ENCODE assay signal across 9 mouse cellular contexts in the genomic region with DNA sequence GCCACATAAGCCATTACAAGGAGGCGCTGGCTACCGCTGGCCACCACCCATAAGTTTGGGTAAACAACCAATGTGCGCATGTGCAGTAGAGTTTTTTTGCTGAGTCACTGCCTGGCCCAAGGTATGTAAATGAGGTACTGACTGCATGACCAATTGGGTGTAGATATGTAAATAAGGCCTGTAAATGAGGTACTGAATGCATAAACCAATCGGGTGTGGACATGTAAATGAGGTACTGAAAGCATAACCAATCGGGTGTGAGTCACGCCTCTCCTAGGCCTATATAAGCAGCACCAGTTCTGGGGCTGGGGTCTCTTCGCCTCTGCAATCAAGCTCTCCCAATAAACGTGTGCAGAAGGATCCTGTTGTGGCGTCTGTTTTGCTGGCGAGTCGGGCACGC. TPM values are rescaled to one million over a fixed set of nuclear protein-coding genes. Genes with fewer than 3 reads are reported as not detected.
"Had no signal": no experiment of that assay in that cellular context is flagged by ENCODE, and none has a peak within 500 bp of the region (broad histone marks: within the 10 kb centered on the region; RNA-seq: fewer than 3 reads in every experiment).

No protein-coding gene starts in this region.

RNA-seq across cellular contexts. Expression of gene Zfp566, which starts 27.6 kb away (rescaled TPM):
- total RNA-seq: monocyte, adult 5-6 weeks had no signal

RNA-seq across cellular contexts. Expression of gene Gm26920, which starts 27.7 kb away (rescaled TPM):
- total RNA-seq: megakaryocyte progenitor cell, adult 5-6 weeks; midbrain, postnatal 0 days; monocyte, adult 5-6 weeks; neutrophil, adult 5-6 weeks had no signal
- polyA plus RNA-seq: lung, adult 2 months; macrophage; spleen, adult 2 months; testis, adult 2 months; thymus, adult 2 months had no signal
